Mouse (Mus musculus) right cerebral cortex, postnatal 36 days (tissue): Measurements from ENCODE around the gene Ntn4.

Source experiments
- DNase-seq, 2 experiments: peaks; one replicate each; pipeline ENCODE4 v3.0.0; 2022; ENCODE audit warnings: low spot score in 2 of 2, mixed read lengths in 1 of 2

Ntn4 gene

GRCm38 (mm10) chr10:93640521-93640952 is at the start of gene Ntn4:
Ntn4 (plus strand) TSS chr10:93640681.
- no peak for DNase-seq

GRCm38 (mm10) chr10:93592456-93592855 is 48.0 kb upstream of the Ntn4 start:
- no peak for DNase-seq

- DNase-seq = peak; percentile 81 to 84
Observed at GRCm38 (mm10) chr10:93594022-93594482, 46.4 kb upstream of the Ntn4 start.

DNA sequence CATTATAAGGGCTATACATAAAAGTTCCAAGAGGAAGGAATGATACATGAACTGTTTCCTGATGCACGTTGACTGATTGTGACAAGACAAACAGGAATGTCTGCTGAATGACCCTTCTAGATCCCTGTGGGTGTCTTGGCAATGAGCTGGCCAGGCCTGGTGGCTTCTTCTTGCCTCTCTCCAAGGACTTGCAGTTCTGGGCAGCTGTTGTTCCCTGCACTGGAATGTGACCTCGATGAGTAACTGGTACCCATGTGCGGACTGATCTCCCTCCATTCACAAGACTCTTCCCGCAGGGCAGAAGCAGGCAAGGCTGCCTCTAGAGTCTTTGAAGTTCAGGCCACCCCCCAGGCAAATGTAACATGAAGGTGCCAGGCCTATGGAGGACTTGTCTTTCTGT is 44.6 kb upstream of the Ntn4 start:
- no peak for DNase-seq

DNA sequence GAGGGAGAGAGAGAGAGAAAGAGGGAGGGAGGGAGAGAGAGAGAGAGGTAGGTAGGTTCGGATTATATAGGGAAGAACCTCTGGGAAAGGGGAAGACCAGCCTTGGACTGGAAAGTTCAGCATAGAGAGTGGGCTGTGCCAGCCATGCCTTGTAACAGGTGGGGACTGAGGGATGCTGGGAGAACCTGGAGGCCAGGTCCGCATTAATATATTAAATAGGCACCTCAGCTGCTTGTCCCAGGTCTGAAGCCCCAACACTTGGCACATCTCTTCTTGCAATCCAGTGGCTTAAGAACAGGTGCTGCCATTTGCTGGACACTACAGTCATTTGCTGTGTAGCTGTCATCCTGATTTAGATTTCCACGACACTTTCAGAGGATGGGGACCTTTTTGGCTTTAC is 43.8 kb upstream of the Ntn4 start:
- DNase-seq = no peak

GRCm38 (mm10) chr10:93602309-93602708 is 38.2 kb upstream of the Ntn4 start:
- DNase-seq = no peak

GRCm38 (mm10) chr10:93603256-93603655 is 37.2 kb upstream of the Ntn4 start:
- no peak for DNase-seq

GRCm38 (mm10) chr10:93606326-93606725 is 34.2 kb upstream of the Ntn4 start:
- DNase-seq = no peak

GRCm38 (mm10) chr10:93608051-93608450 is 32.4 kb upstream of the Ntn4 start:
- no peak for DNase-seq

- no peak for DNase-seq
Observed at GRCm38 (mm10) chr10:93609236-93609635, 31.2 kb upstream of the Ntn4 start.

DNA sequence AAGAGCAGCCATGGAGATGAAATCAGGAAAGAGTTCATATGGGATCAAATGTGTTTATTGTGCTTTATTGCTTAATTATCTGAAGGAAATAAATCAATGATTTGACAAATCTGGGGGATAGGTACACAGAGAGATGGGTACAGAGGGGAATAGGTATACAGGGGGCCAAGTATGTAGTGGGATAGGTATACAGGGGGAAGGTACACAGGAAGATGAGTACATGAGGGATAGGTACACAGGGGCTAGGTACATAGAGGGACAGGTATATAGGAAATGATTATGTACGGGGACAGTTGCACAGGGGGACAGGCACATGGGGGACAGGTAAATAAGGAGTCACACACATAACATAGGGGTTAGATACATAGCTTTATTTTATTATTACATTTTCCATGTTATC is 29.6 kb upstream of the Ntn4 start:
- DNase-seq = no peak

DNA sequence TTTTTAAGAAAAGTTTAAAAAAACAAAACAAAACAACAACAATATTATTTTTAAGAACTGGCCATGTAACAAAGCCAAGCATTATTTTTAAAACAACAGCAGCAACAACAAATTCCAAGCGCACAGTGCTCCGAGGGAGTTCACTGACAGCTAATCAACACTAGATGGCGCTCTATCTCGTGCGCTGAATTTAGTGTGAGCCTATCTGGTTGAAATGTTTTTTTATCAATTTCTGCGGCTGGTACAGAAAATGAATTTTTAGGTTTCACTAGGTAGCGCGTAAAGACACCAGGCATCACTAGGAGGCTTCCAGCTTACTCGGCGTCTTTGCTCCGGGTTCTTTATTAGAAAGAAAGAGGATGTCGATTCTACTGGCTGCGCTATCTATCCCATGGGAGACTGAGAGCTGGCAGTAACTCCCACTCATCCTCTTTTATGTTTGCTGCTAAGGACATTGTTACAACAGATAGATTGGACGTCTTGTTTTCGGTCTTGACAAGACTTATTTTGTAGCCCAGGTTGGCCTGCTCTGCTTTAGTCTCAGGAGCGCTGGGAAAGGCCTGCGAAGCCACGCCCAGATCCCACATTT is 29.0 kb upstream of the Ntn4 start:
- no peak for DNase-seq

GRCm38 (mm10) chr10:93614850-93615249 is 25.6 kb upstream of the Ntn4 start:
- no peak for DNase-seq

DNA sequence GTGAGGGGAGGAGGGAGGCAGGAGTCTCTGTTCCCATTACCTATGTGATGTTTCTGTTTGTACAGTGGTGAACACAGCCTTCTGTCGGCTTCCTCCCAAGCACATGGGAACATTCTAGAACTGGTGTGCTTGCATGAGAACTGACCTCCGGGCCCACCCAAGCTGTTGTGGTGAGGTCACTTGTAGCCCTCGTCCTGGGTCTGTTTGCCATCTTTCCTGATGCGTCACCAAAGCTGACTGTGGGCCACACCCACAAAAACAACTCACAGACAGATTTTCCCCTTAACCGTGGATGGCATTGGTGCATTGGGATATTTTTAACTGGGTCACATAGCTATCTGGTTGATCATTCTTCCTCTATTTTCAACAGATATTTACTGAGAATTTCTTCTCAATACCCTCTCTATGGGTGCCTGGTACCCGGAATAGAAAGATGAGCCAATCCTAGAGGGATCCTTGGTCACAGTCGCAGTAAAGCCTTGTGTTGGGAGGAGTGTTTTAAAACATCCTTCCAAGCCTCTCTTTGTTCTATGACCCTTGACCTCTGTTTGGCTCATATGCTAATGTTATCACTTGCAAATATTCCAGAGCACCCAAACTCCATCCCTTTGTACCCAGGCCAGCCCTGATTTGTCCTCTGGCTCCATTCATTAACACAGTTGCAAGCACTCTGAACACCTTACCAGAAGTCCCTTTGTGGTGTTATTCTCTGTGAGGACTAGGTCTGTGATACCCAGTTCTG is 19.9 kb upstream of the Ntn4 start:
- no peak for DNase-seq

GRCm38 (mm10) chr10:93623725-93624124 is 16.8 kb upstream of the Ntn4 start:
- DNase-seq = no peak

DNA sequence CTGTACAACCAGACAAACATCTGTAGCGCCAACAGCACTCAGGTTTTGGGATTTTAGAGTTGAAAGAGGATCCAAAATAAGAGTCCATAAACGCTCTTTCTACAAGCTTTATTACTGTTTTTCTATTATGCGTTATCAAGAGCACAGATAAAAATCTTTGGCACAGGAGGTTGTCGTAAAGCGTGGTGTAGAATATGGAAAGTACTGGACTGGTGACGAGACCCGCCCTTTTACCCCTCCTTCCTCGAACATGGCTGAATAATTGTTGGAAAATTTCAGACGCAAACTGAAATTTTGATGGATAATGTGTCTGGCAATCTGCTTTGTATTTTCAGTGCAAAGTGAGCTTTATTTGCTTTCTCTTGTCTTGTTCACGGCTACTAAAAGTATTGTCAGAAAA is 16.3 kb upstream of the Ntn4 start:
- no peak for DNase-seq

DNA sequence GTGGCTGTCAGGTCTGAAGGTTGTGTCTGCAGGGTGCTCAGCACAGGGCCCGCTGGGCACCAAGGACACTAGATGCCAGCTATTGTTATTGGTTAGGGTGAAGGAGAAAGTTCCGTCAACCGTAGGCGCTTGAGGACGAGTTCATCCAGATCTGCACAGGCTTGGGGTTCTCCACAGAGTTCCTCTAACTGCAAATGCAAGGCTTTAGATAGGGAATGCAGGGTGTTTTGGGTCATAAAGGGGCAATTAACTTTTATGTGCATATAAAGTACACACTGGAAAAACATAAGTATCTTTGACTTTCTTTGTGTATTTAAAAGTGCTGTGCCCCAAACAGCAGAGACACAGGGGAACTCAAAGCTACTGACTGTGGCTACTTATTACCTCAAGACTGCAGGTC is 10.2 kb upstream of the Ntn4 start:
- no peak for DNase-seq

GRCm38 (mm10) chr10:93632086-93632485 is 8.4 kb upstream of the Ntn4 start:
- DNase-seq = no peak

GRCm38 (mm10) chr10:93633563-93633962 is 6.9 kb upstream of the Ntn4 start:
- DNase-seq = no peak

DNA sequence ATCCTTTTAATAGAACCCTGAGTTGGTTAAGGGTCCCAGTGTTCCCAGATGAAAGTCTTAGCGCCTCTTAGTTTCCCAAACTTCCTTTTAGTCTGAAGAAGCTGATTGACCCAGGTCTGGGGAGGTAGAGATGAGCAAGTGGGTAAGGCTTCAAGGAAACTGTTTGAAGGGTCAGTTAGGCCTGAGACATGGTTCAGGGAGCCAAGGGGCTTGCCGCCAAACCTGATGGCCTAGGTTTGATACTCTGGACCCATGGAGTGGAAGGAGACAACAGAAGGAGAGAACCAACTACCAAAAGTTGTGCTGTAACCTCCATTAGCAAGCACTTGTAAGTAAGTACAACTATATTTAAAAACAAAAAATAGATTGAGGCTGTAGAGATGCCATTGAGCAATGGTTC is 6.5 kb upstream of the Ntn4 start:
- no peak for DNase-seq

DNA sequence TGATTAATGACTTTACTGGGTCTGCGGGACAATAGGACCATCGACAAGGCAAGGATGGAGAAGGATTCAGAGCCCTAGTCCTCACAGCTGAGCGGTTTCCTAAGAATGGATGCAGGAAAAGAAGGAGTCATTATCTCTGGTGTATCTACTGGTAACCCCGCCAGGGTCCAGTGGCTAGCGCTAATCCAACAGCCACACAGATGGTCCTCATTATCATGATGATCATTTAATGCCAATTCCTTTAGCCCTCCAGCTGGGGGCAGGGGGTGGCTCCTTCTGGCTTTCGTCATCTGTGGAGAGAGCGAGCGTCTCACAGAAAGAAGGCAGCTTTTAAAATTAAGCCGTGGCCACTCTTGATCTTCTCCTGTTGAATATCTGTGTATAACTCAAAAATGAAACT is 4.5 kb upstream of the Ntn4 start:
- no peak for DNase-seq

DNA sequence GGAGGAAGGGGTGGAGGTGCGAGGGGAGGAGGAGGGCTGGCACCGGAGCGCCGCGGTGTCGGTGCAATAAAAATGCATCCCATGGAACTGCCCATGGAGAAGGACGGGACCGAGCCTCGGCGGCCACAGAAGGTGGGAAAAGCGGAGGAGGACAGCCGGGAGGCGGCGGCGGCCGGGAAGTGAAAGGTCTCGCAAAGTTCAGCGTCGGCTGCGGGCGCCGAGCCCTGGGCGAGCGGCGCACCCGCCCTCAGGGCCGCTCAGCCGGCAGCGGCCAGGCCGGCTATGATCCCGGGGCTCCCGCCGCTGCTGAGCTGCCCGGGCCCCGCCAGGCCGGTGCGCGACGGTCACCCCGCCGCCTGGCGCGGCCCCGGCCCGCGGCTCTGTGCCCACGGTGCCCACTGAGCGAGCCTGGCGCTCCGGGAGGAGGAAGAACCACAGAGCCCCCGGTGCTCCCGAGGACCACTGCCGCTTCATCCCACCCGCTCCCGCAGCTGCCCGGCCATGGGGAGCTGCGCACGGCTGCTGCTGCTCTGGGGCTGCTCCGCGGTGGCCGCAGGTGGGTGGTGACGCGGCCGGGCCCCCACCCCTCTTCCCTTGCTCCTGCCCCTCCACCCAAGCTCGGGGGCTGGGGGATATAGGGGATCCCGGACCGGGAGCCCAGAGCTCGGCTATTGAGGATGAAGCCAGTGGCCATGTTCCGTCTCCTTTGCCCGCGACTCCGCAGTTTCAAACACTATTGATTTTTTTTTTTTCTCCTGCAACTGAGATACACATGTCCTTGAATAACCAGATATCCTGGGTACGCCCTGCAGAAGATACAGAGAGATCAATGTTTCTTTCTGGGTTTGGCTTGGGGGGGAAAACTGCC is 706 bp downstream of the Ntn4 start:
- DNase-seq = no peak
